Mouse (Mus musculus) heart, embryonic 14.5 days (tissue): ENCODE data around the gene 7420426K07Rik. TPM values are rescaled to one million over a fixed set of nuclear protein-coding genes. Genes with fewer than 3 reads are reported as not detected.
A peak's percentile ranks its signal among the peaks of the same experiment; 100 is the strongest.

Experiments used
- ATAC-seq: fragments of 200-750 bp; cut with Nextera tagmentation; 2 replicates; pipeline ENCODE4 v1.8.0; 2017; ENCODE audit warnings: low read depth, moderate TSS enrichment; ENCODE audit not compliant: insufficient number of reproducible peaks, insufficient read depth, low FRiP score
- H3K27ac ChIP-seq, 2 experiments: fragments of 200-500 bp in 1 of 2; fragments of 300-500 bp in 1 of 2; sonication (generic) in 1 of 2; replicated peaks in 1 of 2; 2 replicates each; pipeline ENCODE4 v1.5.1; 2012 to 2014; ENCODE audit warnings: low read depth in 2 of 2, low read length in 2 of 2, control low read depth in 1 of 2, mild to moderate bottlenecking in 1 of 2, mixed read lengths in 1 of 2; ENCODE audit not compliant: control insufficient read depth in 1 of 2, insufficient read depth in 1 of 2
- H3K27me3 ChIP-seq: fragments of 300-500 bp; sonication (generic); 2 replicates; pipeline ENCODE4 v1.6.1; 2014; ENCODE audit warnings: mild to moderate bottlenecking, low read length, control low read depth; ENCODE audit not compliant: control insufficient read depth, insufficient read depth
- H3K36me3 ChIP-seq: fragments of 300-500 bp; sonication (generic); 2 replicates; pipeline ENCODE4 v1.6.1; 2014; ENCODE audit warnings: mild to moderate bottlenecking, control low read depth, low read length, mixed read lengths; ENCODE audit not compliant: control insufficient read depth, insufficient read depth
- H3K4me1 ChIP-seq, 2 experiments: fragments of 200-500 bp in 1 of 2; fragments of 300-500 bp in 1 of 2; sonication (generic) in 1 of 2; 2 replicates each; pipeline ENCODE4 v1.6.1; 2012 to 2014; ENCODE audit warnings: low read length in 2 of 2, control low read depth in 1 of 2, mixed read lengths in 1 of 2; ENCODE audit not compliant: control insufficient read depth in 2 of 2, insufficient read depth in 2 of 2
- H3K4me2 ChIP-seq: fragments of 300-500 bp; sonication (generic); 2 replicates; pipeline ENCODE4 v1.6.1; 2014; ENCODE audit warnings: mild to moderate bottlenecking, low read length
- H3K4me3 ChIP-seq, 2 experiments: fragments of 200-500 bp in 1 of 2; fragments of 300-500 bp in 1 of 2; sonication (generic) in 1 of 2; 2 replicates each; pipeline ENCODE4 v1.5.1; 2012 to 2014; ENCODE audit warnings: low read length in 2 of 2, mild to moderate bottlenecking in 2 of 2, control low read depth in 1 of 2, low read depth in 1 of 2, moderate library complexity in 1 of 2; ENCODE audit not compliant: control insufficient read depth in 1 of 2, insufficient read depth in 1 of 2
- H3K9ac ChIP-seq: fragments of 300-500 bp; sonication (generic); 2 replicates; pipeline ENCODE4 v1.6.1; 2014; ENCODE audit warnings: mild to moderate bottlenecking, low read length
- H3K9me3 ChIP-seq: fragments of 300-500 bp; sonication (generic); 2 replicates; pipeline ENCODE4 v1.6.1; 2016; ENCODE audit warnings: low read length, control low read depth; ENCODE audit not compliant: control insufficient read depth
- WGBS: fragments of 180-500 bp; shearing (Covaris S2); extraction: QIAGEN DNeasy Blood & Tissue Kit; methylation state at CpG from one replicate; pipeline ENCODE4 v1.1.7; 2014; 5-methylcytosine and 5-hydroxymethylcytosine counted together
- polyA plus RNA-seq: library from polyadenylated mRNA; unstranded; fragments of >200 nt; fragmentation: Nextera tagmentation; extraction: Ambion mirVana; gene quantifications from 2 replicates; pipeline ENCODE4 v1.2.1, GENCODE M21; 2014

The 7420426K07Rik gene
- polyA plus RNA-seq, 1 experiment from 2014 or later = not detected

DNA sequence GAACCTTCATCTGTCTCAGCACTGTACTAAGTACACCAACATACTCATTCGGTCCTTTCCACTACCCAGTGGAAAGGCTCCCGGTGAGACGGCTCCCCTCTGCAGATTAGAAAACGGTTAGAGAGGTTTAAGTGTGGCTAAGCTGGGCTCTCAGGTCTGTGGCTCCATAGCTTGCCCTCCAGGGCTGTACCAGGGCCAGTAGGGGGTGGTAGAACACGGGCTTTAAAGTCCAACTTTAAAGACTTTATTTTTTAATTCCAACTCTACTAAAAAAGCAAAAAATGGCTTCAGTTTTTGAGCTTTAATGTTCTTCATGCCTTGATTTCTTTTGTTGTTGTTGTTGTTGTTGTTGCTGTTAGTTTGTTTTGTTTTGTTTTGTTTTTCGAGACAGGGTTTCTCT is 21.3 kb downstream of the 7420426K07Rik start:
- Histone ChIP-seq H3K9ac (no peak overlapping the region), H3K4me2 (no peak overlapping the region), H3K9me3 (no peaks in the 10 kb centered on the region), H3K27me3 (no peaks in the 10 kb centered on the region), H3K4me3 (no peak overlapping the region), H3K4me1 (peaks cover 3 to 7% of the 10 kb centered on the region in 2 experiments; a peak in 2 of 4 replicates), H3K27ac (no peak overlapping the region), H3K36me3 (no peaks in the 10 kb centered on the region)
- ATAC-seq = no peak
- WGBS = 45% methylated on average over 6 of the region's 6 CpGs

DNA sequence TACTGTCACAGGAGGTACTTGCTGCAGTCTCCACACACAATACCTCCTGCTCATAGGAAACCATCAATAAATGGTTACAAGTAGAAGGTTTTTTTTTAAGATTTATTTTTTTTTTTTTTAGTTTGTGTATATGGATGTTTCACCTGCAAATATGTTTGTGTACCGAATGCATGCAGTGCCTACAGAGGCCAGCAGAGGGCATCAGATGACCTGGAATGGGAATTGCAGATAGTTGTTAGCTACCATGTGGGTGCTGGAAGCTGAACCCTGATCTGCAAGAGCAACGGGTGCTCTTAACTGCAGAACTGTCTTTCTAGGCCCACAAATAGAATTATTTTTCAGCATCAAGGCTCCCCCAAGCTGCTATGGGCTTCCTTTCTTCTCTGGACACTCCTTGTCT is 26.6 kb downstream of the 7420426K07Rik start:
- no peak for ATAC-seq
- Histone ChIP-seq H3K4me1 (no peaks in the 10 kb centered on the region), H3K36me3 (no peaks in the 10 kb centered on the region), H3K4me2 (no peak overlapping the region), H3K27ac (no peak overlapping the region), H3K9me3 (no peaks in the 10 kb centered on the region), H3K9ac (no peak overlapping the region), H3K4me3 (no peak overlapping the region), H3K27me3 (peaks cover 3% of the 10 kb centered on the region; the same call in 1 of the 2 replicates)
- 90% methylated on average over 2 of the region's 2 CpGs for WGBS

DNA sequence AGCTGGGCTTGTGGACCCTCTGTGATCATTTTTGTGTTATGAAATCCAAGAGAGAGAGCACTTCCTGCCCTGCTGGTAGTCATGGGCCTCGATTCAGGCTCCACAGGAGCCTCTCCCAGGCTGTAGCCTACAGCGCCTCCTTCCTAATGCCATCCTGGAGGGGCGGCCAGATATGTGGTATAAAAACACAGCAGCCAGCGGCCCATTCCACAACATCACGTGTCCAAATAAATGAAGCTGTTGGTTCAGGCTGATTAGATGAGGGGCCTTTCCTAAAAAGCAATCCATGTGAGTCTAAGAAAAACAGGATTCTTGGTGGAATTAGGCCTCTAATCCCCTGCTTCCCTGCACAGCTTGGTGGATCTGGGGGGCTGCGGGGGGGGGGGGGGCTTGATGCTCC is 30.0 kb downstream of the 7420426K07Rik start:
- Histone ChIP-seq H3K27ac (no peak overlapping the region), H3K9me3 (no peaks in the 10 kb centered on the region), H3K9ac (no peak overlapping the region), H3K36me3 (no peaks in the 10 kb centered on the region), H3K4me2 (no peak overlapping the region), H3K4me3 (no peak overlapping the region), H3K27me3 (peaks cover 16% of the 10 kb centered on the region; the same call in 1 of the 2 replicates), H3K4me1 (no peaks in the 10 kb centered on the region)
- 36% methylated on average over 6 of the region's 6 CpGs for WGBS
- ATAC-seq = no peak

DNA sequence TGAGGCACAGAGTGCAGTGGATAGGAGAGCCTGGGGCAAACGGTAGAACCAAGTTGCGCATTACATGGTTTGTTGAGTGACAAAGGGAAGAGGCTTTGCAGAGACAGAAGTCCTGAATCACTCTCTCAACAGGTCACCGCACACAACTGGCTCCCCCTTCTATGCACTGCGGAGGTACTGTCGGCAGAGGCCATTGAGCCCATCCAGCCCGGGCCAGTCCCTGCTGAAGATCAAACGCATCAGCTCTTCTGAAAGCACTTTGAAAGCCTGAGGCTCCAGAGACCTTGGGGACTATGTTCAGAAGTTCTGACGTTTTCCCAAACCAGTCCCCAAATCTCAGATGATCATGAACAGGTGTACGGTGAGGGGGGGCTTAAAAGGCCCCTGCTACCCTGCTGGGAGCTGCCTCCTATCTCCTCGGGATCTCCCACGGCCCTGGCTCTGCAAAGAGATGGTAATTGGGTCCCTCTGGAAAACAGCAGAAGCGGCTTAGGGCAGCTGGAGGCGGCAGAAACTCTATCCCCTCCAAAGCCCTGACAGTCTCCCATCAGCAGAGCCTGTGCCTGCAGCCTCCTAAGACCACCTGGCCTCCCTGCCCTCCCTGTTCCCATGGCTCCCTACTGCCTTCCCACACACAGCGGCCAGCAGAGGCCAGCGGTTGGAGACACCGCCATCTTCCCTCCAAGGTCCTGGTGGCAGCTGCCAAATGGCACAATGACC is 32.4 kb downstream of the 7420426K07Rik start:
- peak; percentile 35; the same call in 1 of the 2 replicates for ATAC-seq
- no peak overlapping the region for H3K27ac ChIP-seq
- peaks cover 16% of the 10 kb centered on the region; the same call in 1 of the 2 replicates for H3K27me3 ChIP-seq
- no peak overlapping the region for H3K9ac ChIP-seq
- H3K4me1 ChIP-seq = no peaks in the 10 kb centered on the region
- no peaks in the 10 kb centered on the region for H3K36me3 ChIP-seq
- H3K9me3 ChIP-seq = no peaks in the 10 kb centered on the region
- WGBS = 20% methylated on average over 16 of the region's 16 CpGs
- H3K4me2 ChIP-seq = no peak overlapping the region
- H3K4me3 ChIP-seq = no peak overlapping the region

DNA sequence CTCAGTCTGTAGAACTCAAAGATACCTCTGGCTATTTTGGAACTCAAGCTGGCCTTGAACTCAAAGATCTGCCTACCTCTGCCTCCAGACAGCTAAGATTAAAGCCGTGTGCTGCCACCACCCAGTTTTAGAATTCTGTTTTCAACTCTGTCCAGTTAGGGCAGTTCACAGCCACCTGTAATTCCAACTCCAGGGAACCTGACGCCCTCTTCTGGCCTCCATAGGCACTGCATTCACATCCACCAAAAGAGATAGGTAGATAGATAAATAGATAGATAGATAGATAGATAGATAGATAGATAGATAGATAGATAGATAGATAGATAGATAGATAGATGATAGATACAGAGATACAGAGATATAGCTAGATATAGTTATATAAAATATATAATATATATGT is 36.4 kb downstream of the 7420426K07Rik start:
- H3K4me1 ChIP-seq = no peaks in the 10 kb centered on the region
- no peaks in the 10 kb centered on the region for H3K9me3 ChIP-seq
- H3K27ac ChIP-seq = no peak overlapping the region
- H3K27me3 ChIP-seq = peaks cover 19% of the 10 kb centered on the region; the same call in 1 of the 2 replicates
- no peak overlapping the region for H3K4me2 ChIP-seq
- no peak overlapping the region for H3K9ac ChIP-seq
- H3K4me3 ChIP-seq = no peak overlapping the region
- no peaks in the 10 kb centered on the region for H3K36me3 ChIP-seq
- ATAC-seq = no peak
- WGBS = 10% methylated on average over 2 of the region's 2 CpGs

DNA sequence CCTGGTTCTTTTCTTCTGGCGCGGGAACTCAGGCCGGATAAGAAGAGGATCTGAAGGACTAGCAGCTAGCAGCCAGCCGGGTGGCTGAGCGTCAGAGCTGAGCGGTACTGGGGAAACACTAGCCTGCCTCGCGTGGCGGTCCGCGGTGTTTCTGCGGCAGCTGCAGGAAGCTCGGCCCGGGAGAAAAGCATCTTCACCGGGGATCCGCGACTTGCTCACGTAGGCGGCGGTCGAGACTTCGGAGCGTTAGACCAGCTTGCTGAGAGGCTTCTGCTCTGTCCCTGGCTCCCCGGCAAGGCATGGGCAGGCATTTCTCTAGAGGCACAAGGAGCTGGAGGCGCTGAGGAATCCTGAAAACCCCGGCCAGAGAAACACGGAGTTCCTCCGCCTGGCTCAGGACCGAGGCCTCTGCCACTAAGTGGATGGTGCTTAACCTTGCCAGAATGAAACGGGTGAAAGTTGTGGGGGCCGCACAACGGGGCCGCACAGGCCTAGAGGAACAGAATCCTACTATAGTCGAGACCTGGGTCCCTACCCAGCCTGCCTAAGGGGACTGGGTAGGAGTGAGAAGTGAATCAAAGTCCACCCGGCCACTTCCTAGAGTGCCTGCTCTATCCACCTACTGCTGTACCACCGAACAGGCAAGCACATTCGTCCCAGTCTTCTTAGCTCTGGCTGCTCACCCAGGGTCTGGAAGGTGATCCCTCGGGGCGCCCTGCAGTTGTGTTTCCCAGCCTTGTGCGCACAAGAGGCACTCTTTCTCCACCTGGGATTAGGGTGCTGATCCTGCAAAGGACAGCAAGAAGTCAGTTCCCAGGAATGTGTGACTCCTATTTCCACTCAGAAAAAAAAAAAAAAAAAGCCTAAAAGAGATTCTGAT is 49.5 kb downstream of the 7420426K07Rik start:
- H3K9me3 ChIP-seq = no peaks in the 10 kb centered on the region
- no peak for ATAC-seq
- H3K36me3 ChIP-seq = no peaks in the 10 kb centered on the region
- H3K27ac ChIP-seq = no peak overlapping the region
- peaks cover 74% of the 10 kb centered on the region for H3K27me3 ChIP-seq
- H3K4me3 ChIP-seq = peak overlapping the region in 1 of 2 experiments; percentile 25; a peak in 1 of 4 replicates
- H3K9ac ChIP-seq = no peak overlapping the region
- peak overlapping the region; percentile 33 for H3K4me2 ChIP-seq
- under 1% methylated on average over 40 of the region's 40 CpGs for WGBS
- H3K4me1 ChIP-seq = peaks cover 3 to 26% of the 10 kb centered on the region in 2 experiments; a peak in 2 of 4 replicates

DNA sequence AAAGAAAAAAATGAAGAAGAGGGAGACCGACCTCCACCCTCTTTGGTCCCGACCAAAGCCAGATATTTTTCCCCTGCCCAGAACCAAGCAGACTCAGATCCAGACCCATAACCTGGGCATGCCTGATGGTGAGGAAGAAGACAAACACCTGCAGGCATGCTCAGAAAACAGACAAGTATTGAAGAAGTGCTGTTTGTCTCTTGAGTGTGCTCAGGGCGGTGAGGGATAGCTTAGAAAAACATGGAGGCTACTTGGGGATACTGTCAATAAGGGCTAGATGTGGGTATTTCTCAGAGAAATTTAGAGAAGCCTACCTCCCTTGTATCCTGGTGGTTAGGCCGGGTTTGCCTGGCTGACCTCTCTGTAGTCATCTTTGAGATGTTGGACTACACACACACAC is 50.4 kb downstream of the 7420426K07Rik start:
- H3K9me3 ChIP-seq = no peaks in the 10 kb centered on the region
- peaks cover 76% of the 10 kb centered on the region for H3K27me3 ChIP-seq
- H3K4me2 ChIP-seq = no peak overlapping the region
- 6% methylated on average over 4 of the region's 4 CpGs for WGBS
- peaks cover 3 to 26% of the 10 kb centered on the region in 2 experiments; a peak in 2 of 4 replicates for H3K4me1 ChIP-seq
- no peak overlapping the region for H3K27ac ChIP-seq
- H3K36me3 ChIP-seq = no peaks in the 10 kb centered on the region
- no peak for ATAC-seq
- no peak overlapping the region for H3K4me3 ChIP-seq
- no peak overlapping the region for H3K9ac ChIP-seq
